Mouse (Mus musculus) embryonic fibroblast, embryonic 13.5 days (primary cell): Measurements from ENCODE around the gene Pitx2. TPM values are rescaled to one million over a fixed set of nuclear protein-coding genes. Genes with fewer than 3 reads are reported as not detected.
A peak's percentile ranks its signal among the peaks of the same experiment; 100 is the strongest.

Experiments
- H3K27ac ChIP-seq: 2 replicates; pipeline ENCODE4 v1.5.1; 2012; ENCODE audit warnings: low read length, control low read depth, inconsistent platforms; ENCODE audit not compliant: insufficient read depth
- H3K4me1 ChIP-seq: 2 replicates; pipeline ENCODE4 v1.6.1; 2011; ENCODE audit warnings: low read length; ENCODE audit not compliant: control insufficient read depth, insufficient read depth
- H3K4me3 ChIP-seq: 2 replicates; pipeline ENCODE4 v1.5.1; 2011; ENCODE audit warnings: mild to moderate bottlenecking, control low read depth, low read length; ENCODE audit not compliant: insufficient read depth
- CTCF ChIP-seq: IDR thresholded peaks from 2 replicates; pipeline ENCODE4 v1.5.1; 2011; ENCODE audit warnings: mild to moderate bottlenecking, control low read depth, low read length, moderate library complexity, borderline replicate concordance; ENCODE audit not compliant: insufficient read depth
- POLR2A ChIP-seq: IDR thresholded peaks from 2 replicates; pipeline ENCODE4 v1.6.1; 2011; ENCODE audit warnings: low read depth, mild to moderate bottlenecking, control low read depth, low read length, moderate library complexity
- polyA plus RNA-seq: library from polyadenylated mRNA; stranded (reverse); fragments of >200 nt; gene quantifications from 2 replicates; pipeline ENCODE4 v1.2.4, GENCODE M21; 2011; ENCODE audit warnings: low read depth; ENCODE audit not compliant: missing spikeins, insufficient read length

Pitx2 gene
- 3.0 and 3.6 TPM in 2 replicates for polyA plus RNA-seq

DNA sequence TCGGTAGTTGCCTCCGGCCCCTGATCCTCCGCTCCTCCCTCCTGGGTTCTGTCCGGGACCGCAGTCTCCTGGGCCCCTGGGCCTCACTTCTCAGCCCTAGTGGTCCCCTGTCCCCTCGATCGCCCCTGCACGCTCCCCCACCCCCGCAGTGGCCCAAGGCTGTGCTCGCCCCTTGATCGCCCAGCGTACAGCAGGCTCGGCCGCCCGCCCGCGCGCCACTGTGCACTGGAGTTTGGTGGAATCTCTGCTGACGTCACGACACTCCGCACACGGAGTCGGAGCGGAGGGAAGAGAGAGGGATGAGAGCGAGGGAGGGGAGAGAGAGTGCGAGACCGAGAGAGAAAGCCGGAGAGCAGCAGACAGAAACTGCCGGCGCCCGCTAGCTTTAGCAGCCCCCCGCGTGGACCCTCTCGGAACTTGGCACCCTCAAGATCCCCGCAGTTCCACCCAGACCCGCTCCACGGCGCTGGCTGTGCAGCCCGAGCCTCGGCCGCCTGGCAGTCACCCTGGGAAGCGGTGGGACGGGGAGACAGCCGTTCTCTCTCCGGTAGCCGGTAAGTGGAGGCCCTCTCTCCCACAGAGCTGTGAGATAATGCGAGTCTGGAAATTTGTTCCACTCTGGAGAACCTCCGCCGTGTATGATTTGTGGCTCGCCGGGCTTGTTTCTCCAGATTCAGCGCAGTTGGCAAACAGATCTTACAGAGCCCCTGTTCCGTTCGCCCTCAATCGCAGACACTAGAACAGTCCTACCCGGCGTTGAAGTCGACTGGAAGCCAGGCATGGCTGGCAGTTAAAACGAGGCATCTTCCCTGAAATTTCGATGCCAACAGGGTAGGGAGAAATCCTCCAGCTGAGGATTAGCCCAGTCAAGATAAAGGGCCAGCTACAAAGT, at the start of gene Pitx2:
Pitx2 (plus strand) TSS at position 270 of the 892 bp plus-strand sequence.
- TF ChIP-seq CTCF (no peak), POLR2A (no peak)
- Histone ChIP-seq H3K4me1 (no peaks in the 10 kb centered on the region), H3K4me3 (peak within 1 kb of the TSS; percentile 37), H3K27ac (no peak within 1 kb of the TSS)

- Histone ChIP-seq H3K4me3 (no peak overlapping the region), H3K4me1 (no peaks in the 10 kb centered on the region), H3K27ac (no peak overlapping the region)
- TF ChIP-seq CTCF (no peak), POLR2A (no peak)
These were observed 49.7 kb upstream of the Pitx2 start for GRCm38 (mm10) chr3:129150001-129150400.

DNA sequence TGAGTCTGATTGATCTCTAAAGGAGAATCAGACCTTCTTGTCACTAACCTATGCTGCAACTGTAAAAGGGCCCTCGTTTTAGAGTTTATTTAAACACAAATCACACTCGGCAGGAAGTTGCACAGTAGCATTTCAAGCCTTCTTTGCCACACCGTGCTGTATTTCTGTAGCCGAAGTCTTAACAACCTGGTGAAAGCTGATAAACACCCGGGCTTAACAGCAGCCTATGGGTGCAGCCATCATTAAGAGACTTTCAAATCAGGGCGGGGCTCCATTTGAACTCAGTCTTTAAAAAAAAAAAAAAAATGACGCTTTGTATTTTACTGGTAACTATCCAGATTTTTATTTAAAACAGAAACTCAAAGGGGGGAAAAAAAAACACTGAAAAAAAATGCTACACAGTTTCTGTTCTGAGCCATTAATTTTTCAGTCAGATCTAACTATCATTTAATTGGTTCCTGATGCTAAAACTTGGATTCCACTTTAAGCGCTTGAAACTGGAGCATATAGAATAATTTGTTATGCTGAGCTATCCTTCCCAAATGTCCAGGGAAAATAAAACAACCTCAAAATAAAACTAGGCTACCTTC, 48.5 kb upstream of the Pitx2 start:
- Histone ChIP-seq H3K27ac (no peak overlapping the region), H3K4me3 (no peak overlapping the region), H3K4me1 (no peaks in the 10 kb centered on the region)
- TF ChIP-seq POLR2A (no peak), CTCF (no peak)

GRCm38 (mm10) chr3:129158812-129159370, 40.8 kb upstream of the Pitx2 start:
- Histone ChIP-seq H3K4me3 (no peak overlapping the region), H3K27ac (no peak overlapping the region), H3K4me1 (no peaks in the 10 kb centered on the region)
- no peak for TF ChIP-seq CTCF
- TF ChIP-seq POLR2A = no peak

DNA sequence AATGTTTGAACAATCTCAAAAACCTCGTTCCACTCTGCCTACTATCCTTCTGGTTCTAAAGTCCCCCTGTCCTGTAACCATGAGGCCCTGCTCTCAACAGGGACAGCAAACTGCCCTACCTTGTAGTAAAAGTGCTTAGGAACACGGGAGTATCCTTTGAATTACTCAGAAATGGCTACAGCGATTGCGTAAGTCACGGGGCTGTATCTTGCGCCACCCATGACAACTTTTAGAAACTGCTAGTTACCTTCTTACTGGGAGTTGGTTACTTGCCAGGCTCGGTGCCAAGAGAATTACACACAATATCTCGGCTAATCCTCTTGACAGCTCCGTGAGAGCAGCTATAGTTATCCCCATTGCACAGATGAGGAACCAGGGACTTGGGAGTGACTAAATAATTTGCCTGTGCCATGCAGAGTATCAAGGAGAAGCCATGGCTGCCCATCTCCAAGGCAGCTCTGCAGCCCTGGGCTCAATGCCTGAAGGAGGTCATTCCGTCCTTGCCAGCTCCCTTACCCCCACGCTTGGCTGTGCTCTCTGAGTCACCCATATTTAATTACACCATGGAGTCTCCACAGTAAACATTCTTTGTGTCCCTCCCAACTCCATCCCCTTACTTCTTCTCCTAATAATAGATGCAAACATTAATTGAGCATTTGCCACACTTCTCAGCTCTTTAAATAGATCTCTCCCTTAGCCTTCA, 38.2 kb upstream of the Pitx2 start:
- Histone ChIP-seq H3K4me1 (no peaks in the 10 kb centered on the region), H3K27ac (no peak overlapping the region), H3K4me3 (no peak overlapping the region)
- no peak for TF ChIP-seq POLR2A
- no peak for TF ChIP-seq CTCF

DNA sequence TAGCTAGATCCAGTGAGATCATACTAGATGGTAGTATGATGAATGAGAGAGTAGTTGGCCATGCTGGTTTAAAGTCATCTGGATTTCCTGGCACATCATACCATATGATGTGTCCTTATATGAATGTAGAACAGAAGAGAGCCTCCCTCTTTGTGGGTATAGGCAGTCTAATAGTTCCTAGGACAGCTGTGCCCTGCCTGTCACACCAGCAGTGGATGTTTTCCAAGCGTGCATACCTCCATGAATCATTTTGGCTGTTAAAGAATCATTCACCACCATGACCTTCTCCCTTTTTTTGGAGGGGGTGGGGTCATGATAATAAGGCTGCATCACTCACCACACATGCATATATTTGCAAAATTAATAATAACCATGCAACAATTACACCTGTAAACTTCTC, 35.4 kb upstream of the Pitx2 start:
- Histone ChIP-seq H3K27ac (no peak overlapping the region), H3K4me3 (no peak overlapping the region), H3K4me1 (no peaks in the 10 kb centered on the region)
- no peak for TF ChIP-seq POLR2A
- no peak for TF ChIP-seq CTCF

GRCm38 (mm10) chr3:129165715-129166114, 34.0 kb upstream of the Pitx2 start:
- TF ChIP-seq CTCF (no peak), POLR2A (no peak)
- H3K27ac ChIP-seq = no peak overlapping the region
- no peak overlapping the region for H3K4me3 ChIP-seq
- H3K4me1 ChIP-seq = no peaks in the 10 kb centered on the region

- H3K4me1 ChIP-seq = no peaks in the 10 kb centered on the region
- no peak overlapping the region for H3K4me3 ChIP-seq
- no peak for TF ChIP-seq CTCF
- no peak for TF ChIP-seq POLR2A
- H3K27ac ChIP-seq = no peak overlapping the region
These were observed 33.0 kb upstream of the Pitx2 start for GRCm38 (mm10) chr3:129166684-129167083.

DNA sequence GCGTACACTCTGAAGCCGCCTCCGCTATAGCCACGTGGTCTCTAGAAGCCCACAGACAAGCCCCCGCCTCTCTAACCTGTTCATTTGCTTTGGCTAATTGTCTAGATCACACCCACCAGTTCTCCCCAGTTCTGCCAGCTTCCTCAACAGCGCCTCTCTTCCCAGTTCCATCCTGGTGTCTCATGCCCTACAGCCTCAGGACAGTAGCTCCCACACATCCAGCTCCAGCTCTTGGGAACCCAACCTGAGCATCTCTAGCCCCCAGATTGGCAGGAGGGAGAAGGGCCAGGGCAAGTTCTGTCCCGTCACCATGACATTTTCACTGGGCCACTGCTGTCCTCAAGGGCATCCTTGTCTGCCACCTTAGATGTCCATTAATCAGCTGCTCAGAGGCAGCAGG, 29.3 kb upstream of the Pitx2 start:
- no peak overlapping the region for H3K4me3 ChIP-seq
- TF ChIP-seq POLR2A (no peak), CTCF (no peak)
- H3K4me1 ChIP-seq = no peaks in the 10 kb centered on the region
- no peak overlapping the region for H3K27ac ChIP-seq
